Mouse (Mus musculus): Measurements from ENCODE around the gene Pnpla1. TPM values are rescaled to one million over a fixed set of nuclear protein-coding genes. Genes with fewer than 3 reads are reported as not detected.

Gene Pnpla1
- total and polyA plus RNA-seq, 3 experiments, result not detected

DNA sequence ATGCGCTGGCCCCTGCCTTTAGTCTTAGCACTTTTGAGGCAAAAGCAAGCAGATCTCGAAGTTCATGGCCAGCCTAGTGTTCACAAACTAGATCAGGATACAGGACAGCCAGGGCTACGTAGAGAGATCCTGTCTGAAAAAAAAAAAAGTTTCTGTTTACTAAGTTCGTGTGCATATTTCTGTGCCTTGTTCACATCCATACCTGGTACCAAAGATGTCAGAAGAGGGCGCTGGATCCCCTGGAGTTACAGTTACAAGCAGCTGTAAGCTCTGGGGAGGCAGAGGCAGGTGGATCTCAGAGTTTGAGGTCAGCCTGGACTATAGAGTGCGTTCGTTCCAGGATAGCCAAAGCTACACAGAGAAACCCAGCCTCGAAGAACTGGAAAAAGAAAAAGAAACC, 24.6 kb downstream of the Pnpla1 start:
- in situ Hi-C loops (cut with MboI; ENCODE audit: low pct_ligation_motif_present, low pct_unique_long_range_greater_than_20kb, low sequenced_read_pairs) (no loop called here), dilution Hi-C loops (cut with MboI; ENCODE audit: extremely low pct_ligation_motif_present, extremely low pct_unique_long_range_greater_than_20kb, low sequenced_read_pairs) (no loop called here)
- Histone ChIP-seq H3K4me3 (replicated peaks in 1 of 3; ENCODE audit: low read depth in 2 of 3, low read length in 2 of 3, poor library complexity in 1 of 3) (no peak overlapping the region), H3K36me3 (replicated peaks in 1 of 2; ENCODE audit: control insufficient read depth in 1 of 2, insufficient read depth in 1 of 2, low read length in 1 of 2) (no peaks in the 10 kb centered on the region), H3K4me2 (ENCODE audit: insufficient read depth, low read depth, poor library complexity, severe bottlenecking) (peak overlapping the region; percentile 76), H3K79me2 (replicated peaks; ENCODE audit: control insufficient read depth, extremely low read depth, insufficient read depth, poor library complexity, severe bottlenecking) (no peaks in the 10 kb centered on the region), H3K27me3 (replicated peaks) (peaks cover 11% of the 10 kb centered on the region), H3K27ac (ENCODE audit: insufficient read depth, low read depth) (no peak overlapping the region), H3K9me3 (replicated peaks; ENCODE audit: low read length) (no peaks in the 10 kb centered on the region), H3K4me1 (ENCODE audit: control insufficient read depth in 1 of 2, insufficient read depth in 2 of 2) (peaks cover 0 to 16% of the 10 kb centered on the region in 2 experiments; a peak in 2 of 4 replicates), H3K9ac (ENCODE audit: insufficient read depth, low read depth) (peak overlapping the region; percentile 33; the same call in 1 of the 2 replicates)
- TF ChIP-seq ELF1 (IDR thresholded peaks at IDR 0.05; ENCODE audit: low read depth, low read length) (no peak), CTCF (conservative IDR thresholded peaks at IDR 0.05 in 1 of 2, IDR thresholded peaks at IDR 0.05 in 1 of 2; ENCODE audit: low read depth in 2 of 2, low read length in 2 of 2) (peak in 1 of 2 experiments; percentile 54; a peak in 2 of 4 replicates), ZNF384 (IDR thresholded peaks at IDR 0.05; ENCODE audit: low read depth, low read length) (peak; percentile 68), RAD21 (IDR thresholded peaks at IDR 0.05; ENCODE audit: low read depth, low read length) (peak; percentile 35), SMC3 (IDR thresholded peaks at IDR 0.05; ENCODE audit: low read depth, low read length) (peak; percentile 32)
- no peak for DNase-seq (ENCODE audit: extremely low read depth)

DNA sequence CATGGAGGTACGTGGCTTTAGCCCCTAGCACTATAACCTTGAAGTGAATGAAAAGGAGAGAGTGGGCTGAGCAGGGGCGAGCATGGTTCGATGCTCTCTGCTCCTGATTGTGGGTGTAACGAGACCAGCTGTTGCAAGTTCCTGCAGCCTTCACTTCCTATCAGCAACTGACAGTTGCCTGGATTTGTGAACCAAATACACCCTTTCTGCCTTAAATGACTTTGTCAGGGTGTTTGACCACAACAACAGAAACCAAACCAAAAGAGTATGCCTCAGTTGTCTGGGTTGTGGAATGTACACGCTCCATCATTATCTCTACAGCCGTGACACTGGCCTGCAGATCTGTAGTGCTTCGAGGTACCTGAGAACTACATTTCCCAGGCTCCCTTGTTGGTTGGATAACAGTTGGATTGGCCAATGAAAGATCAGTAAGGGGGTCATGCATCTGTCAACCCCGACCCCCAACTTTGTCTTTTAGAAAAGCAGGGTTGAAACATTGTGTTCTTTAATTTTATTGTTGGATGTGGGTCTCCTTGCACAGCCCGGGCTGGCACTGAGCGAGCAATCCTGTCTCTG, 25.8 kb downstream of the Pnpla1 start:
- Histone ChIP-seq H3K36me3 (replicated peaks in 1 of 2; ENCODE audit: control insufficient read depth in 1 of 2, insufficient read depth in 1 of 2, low read length in 1 of 2) (no peaks in the 10 kb centered on the region), H3K4me2 (ENCODE audit: insufficient read depth, low read depth, poor library complexity, severe bottlenecking) (no peak overlapping the region), H3K4me3 (replicated peaks in 1 of 3; ENCODE audit: low read depth in 2 of 3, low read length in 2 of 3, poor library complexity in 1 of 3) (no peak overlapping the region), H3K27ac (ENCODE audit: insufficient read depth, low read depth) (no peak overlapping the region), H3K79me2 (replicated peaks; ENCODE audit: control insufficient read depth, extremely low read depth, insufficient read depth, poor library complexity, severe bottlenecking) (no peaks in the 10 kb centered on the region), H3K9me3 (replicated peaks; ENCODE audit: low read length) (peaks cover 5% of the 10 kb centered on the region), H3K4me1 (ENCODE audit: control insufficient read depth in 1 of 2, insufficient read depth in 2 of 2) (peaks cover 0 to 16% of the 10 kb centered on the region in 2 experiments; a peak in 2 of 4 replicates), H3K27me3 (replicated peaks) (peaks cover 11% of the 10 kb centered on the region), H3K9ac (ENCODE audit: insufficient read depth, low read depth) (no peak overlapping the region)
- dilution Hi-C loops (cut with MboI; ENCODE audit: extremely low pct_ligation_motif_present, extremely low pct_unique_long_range_greater_than_20kb, low sequenced_read_pairs) (no loop called here), in situ Hi-C loops (cut with MboI; ENCODE audit: low pct_ligation_motif_present, low pct_unique_long_range_greater_than_20kb, low sequenced_read_pairs) (no loop called here)
- TF ChIP-seq HCFC1 (IDR thresholded peaks at IDR 0.05; ENCODE audit: low read depth, low read length) (peak; percentile 57), MYC (IDR thresholded peaks at IDR 0.05; ENCODE audit: low read depth, low read length) (no peak)
- DNase-seq (ENCODE audit: extremely low read depth), result no peak

- Histone ChIP-seq H3K27me3 (replicated peaks) (peaks cover 11% of the 10 kb centered on the region), H3K4me3 (replicated peaks in 1 of 3; ENCODE audit: low read depth in 2 of 3, low read length in 2 of 3, poor library complexity in 1 of 3) (no peak overlapping the region), H3K4me1 (ENCODE audit: control insufficient read depth in 1 of 2, insufficient read depth in 2 of 2) (peaks cover 0 to 16% of the 10 kb centered on the region in 2 experiments; a peak in 2 of 4 replicates), H3K36me3 (replicated peaks in 1 of 2; ENCODE audit: control insufficient read depth in 1 of 2, insufficient read depth in 1 of 2, low read length in 1 of 2) (no peaks in the 10 kb centered on the region), H3K9ac (ENCODE audit: insufficient read depth, low read depth) (no peak overlapping the region), H3K27ac (ENCODE audit: insufficient read depth, low read depth) (no peak overlapping the region), H3K79me2 (replicated peaks; ENCODE audit: control insufficient read depth, extremely low read depth, insufficient read depth, poor library complexity, severe bottlenecking) (no peaks in the 10 kb centered on the region), H3K4me2 (ENCODE audit: insufficient read depth, low read depth, poor library complexity, severe bottlenecking) (no peak overlapping the region), H3K9me3 (replicated peaks; ENCODE audit: low read length) (peaks cover 5% of the 10 kb centered on the region)
- no peak for DNase-seq (ENCODE audit: extremely low read depth)
- dilution Hi-C loops (cut with MboI; ENCODE audit: extremely low pct_ligation_motif_present, extremely low pct_unique_long_range_greater_than_20kb, low sequenced_read_pairs), result no loop called here
- in situ Hi-C loops (cut with MboI; ENCODE audit: low pct_ligation_motif_present, low pct_unique_long_range_greater_than_20kb, low sequenced_read_pairs), result no loop called here
- TF ChIP-seq MAFK (IDR thresholded peaks at IDR 0.05; ENCODE audit: insufficient replicate concordance, low read length), result no peak
- TF ChIP-seq BHLHE40 (IDR thresholded peaks at IDR 0.05; ENCODE audit: low read depth, low read length), result no peak
- TF ChIP-seq TBP (conservative IDR thresholded peaks at IDR 0.05; ENCODE audit: low read depth, low read length), result no peak
- no peak for TF ChIP-seq NELFE (IDR thresholded peaks at IDR 0.05; ENCODE audit: low read depth, low read length)
Observed at GRCm38 (mm10) chr17:28885231-28885630, 27.0 kb downstream of the Pnpla1 start.

Data from CH12.LX (cell line).